Mouse (Mus musculus) MEL (cell line): ENCODE results near the gene Abcc8. TPM values are rescaled to one million over a fixed set of nuclear protein-coding genes. Genes with fewer than 3 reads are reported as not detected.

ENCODE experiments used
- DNase-seq: peaks from one replicate; pipeline ENCODE4 v3.0.0; 2011; ENCODE audit warnings: low read depth, low spot score
- H3K27ac ChIP-seq: 2 replicates; pipeline ENCODE4 v1.5.1; 2012; ENCODE audit warnings: low read depth, mild to moderate bottlenecking, control low read depth, low read length, moderate library complexity; ENCODE audit not compliant: control insufficient read depth
- H3K27me3 ChIP-seq, 2 experiments: fragments of 150-350 bp in 1 of 2; sonication (generic) in 1 of 2; 2 replicates each; pipeline ENCODE4 v1.6.1; 2012; ENCODE audit warnings: low read length in 2 of 2, mild to moderate bottlenecking in 2 of 2, improper control_type of control experiment in 1 of 2, moderate library complexity in 1 of 2; ENCODE audit not compliant: insufficient read depth in 2 of 2, control insufficient read depth in 1 of 2
- H3K36me3 ChIP-seq, 2 experiments: 2 replicates each; pipeline ENCODE4 v1.6.1; 2012 to 2014; ENCODE audit warnings: low read length in 2 of 2, improper control_type of control experiment in 1 of 2, inconsistent platforms in 1 of 2, mild to moderate bottlenecking in 1 of 2; ENCODE audit not compliant: insufficient read depth in 2 of 2, control insufficient read depth in 1 of 2
- H3K4me1 ChIP-seq, 2 experiments: fragments of 150-350 bp in 1 of 2; sonication (generic) in 1 of 2; 2 replicates each; pipeline ENCODE4 v1.6.1; 2012; ENCODE audit warnings: low read length in 2 of 2, improper control_type of control experiment in 1 of 2, mild to moderate bottlenecking in 1 of 2; ENCODE audit not compliant: insufficient read depth in 2 of 2, control insufficient read depth in 1 of 2
- H3K4me3 ChIP-seq, 2 experiments: fragments of 150-350 bp in 1 of 2; sonication (generic) in 1 of 2; 2 replicates each; pipeline ENCODE4 v1.5.1; 2012; ENCODE audit warnings: low read depth in 2 of 2, low read length in 2 of 2, mild to moderate bottlenecking in 2 of 2, moderate library complexity in 2 of 2, control low read depth in 1 of 2, improper control_type of control experiment in 1 of 2; ENCODE audit not compliant: control insufficient read depth in 1 of 2, insufficient read depth in 1 of 2
- H3K79me2 ChIP-seq: 2 replicates; pipeline ENCODE4 v1.6.1; 2012; ENCODE audit warnings: mild to moderate bottlenecking, low read length, moderate library complexity; ENCODE audit not compliant: control insufficient read depth, poor library complexity, insufficient read depth
- H3K9ac ChIP-seq: 2 replicates; pipeline ENCODE4 v1.6.1; 2012; ENCODE audit warnings: low read depth, mild to moderate bottlenecking, control low read depth, low read length, moderate library complexity; ENCODE audit not compliant: control insufficient read depth, poor library complexity, severe bottlenecking
- H3K9me3 ChIP-seq: fragments of 150-350 bp; sonication (generic); replicated peaks from 2 replicates; pipeline ENCODE4 v1.6.1; 2012; ENCODE audit warnings: mild to moderate bottlenecking, low read length, improper control_type of control experiment, moderate library complexity; ENCODE audit not compliant: insufficient read depth
- BHLHE40 ChIP-seq: IDR thresholded peaks from 2 replicates; pipeline ENCODE4 v1.6.1; 2012; ENCODE audit warnings: low read depth, mild to moderate bottlenecking, inconsistent platforms, low read length, improper control_type of control experiment, borderline replicate concordance
- CHD1 ChIP-seq: IDR thresholded peaks from 2 replicates; pipeline ENCODE4 v1.6.1; 2012; ENCODE audit warnings: low read depth, mild to moderate bottlenecking, inconsistent platforms, low read length, improper control_type of control experiment
- CHD2 ChIP-seq: IDR thresholded peaks from 2 replicates; pipeline ENCODE4 v1.6.1; 2011; ENCODE audit warnings: low read length, improper control_type of control experiment
- EP300 ChIP-seq, 2 experiments: IDR thresholded peaks; 2 replicates each; pipeline ENCODE4 v1.6.1; 2011; ENCODE audit warnings: improper control_type of control experiment in 2 of 2, low read length in 2 of 2, low read depth in 1 of 2, mild to moderate bottlenecking in 1 of 2
- ETS1 ChIP-seq: IDR thresholded peaks from 2 replicates; pipeline ENCODE4 v1.6.1; 2012; ENCODE audit warnings: low read depth, mild to moderate bottlenecking, inconsistent platforms, low read length, improper control_type of control experiment, moderate library complexity
- GABPA ChIP-seq: IDR thresholded peaks from 2 replicates; pipeline ENCODE4 v1.6.1; 2012; ENCODE audit warnings: low read depth, mild to moderate bottlenecking, inconsistent platforms, low read length, improper control_type of control experiment, moderate library complexity
- GATA1 ChIP-seq: IDR thresholded peaks from 2 replicates; pipeline ENCODE4 v1.6.1; 2011; ENCODE audit warnings: low read depth, low read length, improper control_type of control experiment
- HCFC1 ChIP-seq: IDR thresholded peaks from 2 replicates; pipeline ENCODE4 v1.6.1; 2012; ENCODE audit warnings: low read depth, mild to moderate bottlenecking, inconsistent platforms, low read length, improper control_type of control experiment, moderate library complexity
- MAX ChIP-seq: IDR thresholded peaks from 2 replicates; pipeline ENCODE4 v1.6.1; 2011; ENCODE audit warnings: low read length, improper control_type of control experiment
- MAZ ChIP-seq: IDR thresholded peaks from 2 replicates; pipeline ENCODE4 v1.6.1; 2012; ENCODE audit warnings: low read depth, mild to moderate bottlenecking, inconsistent platforms, low read length, improper control_type of control experiment
- MEF2A ChIP-seq: IDR thresholded peaks from 2 replicates; pipeline ENCODE4 v1.6.1; 2014; ENCODE audit warnings: low read depth, mild to moderate bottlenecking, inconsistent platforms, low read length, improper control_type of control experiment; ENCODE audit not compliant: poor library complexity, insufficient replicate concordance, severe bottlenecking; ENCODE audit errors: extremely low read depth
- MXI1 ChIP-seq: IDR thresholded peaks from 2 replicates; pipeline ENCODE4 v1.6.1; 2011; ENCODE audit warnings: mild to moderate bottlenecking, low read depth, low read length, improper control_type of control experiment
- MYB ChIP-seq: IDR thresholded peaks from 2 replicates; pipeline ENCODE4 v1.6.1; 2011; ENCODE audit warnings: mild to moderate bottlenecking, low read depth, low read length, improper control_type of control experiment
- MYC ChIP-seq: IDR thresholded peaks from 2 replicates; pipeline ENCODE4 v1.6.1; 2011; ENCODE audit warnings: low read depth, mild to moderate bottlenecking, low read length, improper control_type of control experiment, moderate library complexity
- NELFE ChIP-seq: IDR thresholded peaks from 2 replicates; pipeline ENCODE4 v1.6.1; 2011; ENCODE audit warnings: low read depth, low read length, improper control_type of control experiment
- NRF1 ChIP-seq: IDR thresholded peaks from 2 replicates; pipeline ENCODE4 v1.6.1; 2014; ENCODE audit warnings: low read depth, mild to moderate bottlenecking, inconsistent platforms, low read length, improper control_type of control experiment, moderate library complexity; ENCODE audit not compliant: poor library complexity, insufficient read depth, severe bottlenecking
- POLR2AphosphoS2 ChIP-seq: IDR thresholded peaks from 2 replicates; pipeline ENCODE4 v1.6.1; 2011; ENCODE audit warnings: low read length, improper control_type of control experiment
- POLR2AphosphoS5 ChIP-seq: IDR thresholded peaks from 2 replicates; pipeline ENCODE4 v1.6.1; 2012; ENCODE audit warnings: low read depth, borderline replicate concordance, mild to moderate bottlenecking, inconsistent platforms, low read length, moderate library complexity, mixed read lengths
- RAD21 ChIP-seq: IDR thresholded peaks from 2 replicates; pipeline ENCODE4 v1.6.1; 2011; ENCODE audit warnings: mild to moderate bottlenecking, low read depth, low read length, improper control_type of control experiment
- RCOR1 ChIP-seq: IDR thresholded peaks from 2 replicates; pipeline ENCODE4 v1.6.1; 2012; ENCODE audit warnings: low read depth, mild to moderate bottlenecking, inconsistent platforms, low read length, improper control_type of control experiment
- SIN3A ChIP-seq: IDR thresholded peaks from 2 replicates; pipeline ENCODE4 v1.6.1; 2012; ENCODE audit warnings: low read length, improper control_type of control experiment, inconsistent platforms
- SMC3 ChIP-seq: IDR thresholded peaks from 2 replicates; pipeline ENCODE4 v1.6.1; 2011; ENCODE audit warnings: low read depth, low read length, improper control_type of control experiment
- TBP ChIP-seq: IDR thresholded peaks from 2 replicates; pipeline ENCODE4 v1.8.0; 2011; ENCODE audit warnings: low read depth, low read length, improper control_type of control experiment
- TCF12 ChIP-seq: IDR thresholded peaks from 2 replicates; pipeline ENCODE4 v1.6.1; 2014; ENCODE audit warnings: low read depth, mild to moderate bottlenecking, inconsistent platforms, low read length, improper control_type of control experiment, moderate library complexity
- UBTF ChIP-seq: IDR thresholded peaks from 2 replicates; pipeline ENCODE4 v1.6.1; 2012; ENCODE audit warnings: low read depth, mild to moderate bottlenecking, inconsistent platforms, low read length, improper control_type of control experiment, moderate library complexity, borderline replicate concordance; ENCODE audit not compliant: insufficient read depth
- USF1 ChIP-seq: IDR thresholded peaks from 2 replicates; pipeline ENCODE4 v1.6.1; 2014; ENCODE audit warnings: low read depth, mild to moderate bottlenecking, inconsistent platforms, low read length, improper control_type of control experiment, moderate library complexity
- USF2 ChIP-seq, 2 experiments: IDR thresholded peaks; 2 replicates each; pipeline ENCODE4 v1.6.1; 2011 to 2012; ENCODE audit warnings: improper control_type of control experiment in 2 of 2, low read length in 2 of 2, borderline replicate concordance in 1 of 2, inconsistent platforms in 1 of 2, low read depth in 1 of 2, mild to moderate bottlenecking in 1 of 2; ENCODE audit not compliant: insufficient read depth in 1 of 2
- ZC3H11A ChIP-seq: IDR thresholded peaks from 2 replicates; pipeline ENCODE4 v1.6.1; 2012; ENCODE audit warnings: low read depth, mild to moderate bottlenecking, inconsistent platforms, low read length, improper control_type of control experiment
- ZMIZ1 ChIP-seq: IDR thresholded peaks from 2 replicates; pipeline ENCODE4 v1.6.1; 2012; ENCODE audit warnings: low read depth, mild to moderate bottlenecking, inconsistent platforms, low read length, improper control_type of control experiment, moderate library complexity
- ZNF384 ChIP-seq: IDR thresholded peaks from 2 replicates; pipeline ENCODE4 v1.6.1; 2012; ENCODE audit warnings: low read depth, mild to moderate bottlenecking, inconsistent platforms, low read length, improper control_type of control experiment
- polyA plus RNA-seq, 2 experiments: library from polyadenylated mRNA; stranded (reverse) in 1 of 2; unstranded in 1 of 2; fragments of >175 nt in 1 of 2; fragments of >200 nt in 1 of 2; gene quantifications; 2 replicates each; pipeline versions ENCODE4 v1.2.1 to v1.2.4; 2012; ENCODE audit warnings: low replicate concordance in 2 of 2, low read depth in 1 of 2; ENCODE audit not compliant: insufficient read length in 2 of 2, insufficient read depth in 1 of 2, missing spikeins in 1 of 2
- total RNA-seq: library from RNA; depleted of rRNA; stranded (reverse); fragments of 300-350 nt; gene quantifications from 2 replicates; pipeline ENCODE4 v1.2.3, GENCODE M21; 2012

Gene Abcc8
- total and polyA plus RNA-seq, 3 experiments = not detected

- DNase-seq = no peak
- Histone ChIP-seq H3K9me3 (no peaks in the 10 kb centered on the region), H3K4me1 (no peaks in the 10 kb centered on the region), H3K9ac (no peak overlapping the region), H3K4me3 (no peak overlapping the region), H3K27ac (no peak overlapping the region), H3K36me3 (no peaks in the 10 kb centered on the region), H3K27me3 (no peaks in the 10 kb centered on the region), H3K79me2 (no peaks in the 10 kb centered on the region)
- TF ChIP-seq TBP = no peak
- no peak for TF ChIP-seq SIN3A
- TF ChIP-seq MXI1 = no peak
- no peak for TF ChIP-seq EP300 (IDR thresholded peaks at IDR 0.05; ENCODE audit: low read depth in 1 of 2, low read length in 2 of 2)
- TF ChIP-seq UBTF = no peak
- TF ChIP-seq CHD2 = no peak
- TF ChIP-seq RCOR1 = no peak
These were observed 82.5 kb downstream of the Abcc8 start for GRCm38 (mm10) chr7:46097319-46097783.

GRCm38 (mm10) chr7:46096136-46096535 lies 83.7 kb downstream of the Abcc8 start:
- peak; percentile 80 for DNase-seq
- no peaks in the 10 kb centered on the region for H3K36me3 ChIP-seq
- no peak overlapping the region for H3K4me3 ChIP-seq
- H3K9me3 ChIP-seq = no peaks in the 10 kb centered on the region
- H3K27me3 ChIP-seq = no peaks in the 10 kb centered on the region
- no peaks in the 10 kb centered on the region for H3K4me1 ChIP-seq
- H3K9ac ChIP-seq = no peak overlapping the region
- H3K79me2 ChIP-seq = no peaks in the 10 kb centered on the region
- no peak overlapping the region for H3K27ac ChIP-seq
- TF ChIP-seq NRF1 (no peak), USF2 (IDR thresholded peaks at IDR 0.05; ENCODE audit: borderline replicate concordance in 1 of 2, insufficient read depth in 1 of 2, low read depth in 1 of 2, low read length in 2 of 2) (no peak), MYC (no peak), ETS1 (peak; percentile 25; the same call in 1 of the 2 replicates), CHD1 (no peak), USF1 (no peak), POLR2AphosphoS5 (no peak), MAX (no peak), MAZ (no peak), TBP (no peak), RCOR1 (no peak), ZC3H11A (peak; percentile 63), MEF2A (no peak), EP300 (IDR thresholded peaks at IDR 0.05; ENCODE audit: low read depth in 1 of 2, low read length in 2 of 2) (no peak; a peak in 1 of 4 replicates), HCFC1 (no peak), POLR2AphosphoS2 (no peak), GABPA (no peak), GATA1 (peak; percentile 63), ZMIZ1 (no peak), SMC3 (peak; percentile 79), ZNF384 (no peak), RAD21 (peak; percentile 88), NELFE (no peak), BHLHE40 (no peak), UBTF (no peak), MYB (no peak), TCF12 (no peak), MXI1 (no peak), SIN3A (no peak)
